Mouse (Mus musculus): ENCODE measurements at regions not wholly inside any gene's neighbourhood (a gene's known extent, or its start where the extent isn't known, plus 50 kb on each side); places are given as distances from the start of the nearest gene placed in this dataset.

- Histone ChIP-seq H3K9ac (no peak overlapping the region), H3K27me3 (ENCODE audit: insufficient read depth, low read length) (no peaks in the 10 kb centered on the region), H3K4me3 (ENCODE audit: low read depth, low read length) (no peak overlapping the region), H3K27ac (ENCODE audit: low read depth) (no peak overlapping the region), H3K36me3 (ENCODE audit: insufficient read depth) (no peaks in the 10 kb centered on the region), H3K4me2 (no peak overlapping the region), H3K9me3 (ENCODE audit: low read depth, low read length) (no peaks in the 10 kb centered on the region), H3K4me1 (ENCODE audit: insufficient read depth) (no peaks in the 10 kb centered on the region)
- DNase-seq (peak; percentile 8), ATAC-seq (ENCODE audit: insufficient read depth) (no peak)
- no peak for TF ChIP-seq CTCF (IDR thresholded peaks at IDR 0.05; ENCODE audit: low read depth)
- 42% methylated on average over 7 of the region's 7 CpGs for WGBS
Observed at GRCm38 (mm10) chr3:58002792-58003574, 155.1 kb upstream of the Pfn2 start.

- peak; percentile 89 for ATAC-seq (ENCODE audit: insufficient read depth)
- Histone ChIP-seq H3K4me1 (ENCODE audit: insufficient read depth) (no peaks in the 10 kb centered on the region), H3K27me3 (ENCODE audit: insufficient read depth, low read length) (no peaks in the 10 kb centered on the region), H3K4me2 (no peak overlapping the region), H3K4me3 (ENCODE audit: low read depth, low read length) (no peak overlapping the region), H3K27ac (ENCODE audit: low read depth) (no peak overlapping the region), H3K36me3 (ENCODE audit: insufficient read depth) (no peaks in the 10 kb centered on the region), H3K9me3 (ENCODE audit: low read depth, low read length) (no peaks in the 10 kb centered on the region), H3K9ac (no peak overlapping the region)
- 45% methylated on average over 3 of the region's 3 CpGs for WGBS
- peak; percentile 52 for DNase-seq
- no peak for TF ChIP-seq CTCF (IDR thresholded peaks at IDR 0.05; ENCODE audit: low read depth)
Observed at GRCm38 (mm10) chr3:58024750-58025392, 177.0 kb upstream of the Pfn2 start.

- DNase-seq (no peak), ATAC-seq (ENCODE audit: insufficient read depth) (no peak)
- no peak overlapping the region for H3K9ac ChIP-seq
- H3K27me3 ChIP-seq (ENCODE audit: insufficient read depth, low read length): no peaks in the 10 kb centered on the region
- WGBS: 94% methylated on average over 1 of the region's 1 CpGs
- H3K27ac ChIP-seq (ENCODE audit: low read depth): no peak overlapping the region
- H3K4me1 ChIP-seq (ENCODE audit: insufficient read depth): no peaks in the 10 kb centered on the region
- no peak overlapping the region for H3K4me3 ChIP-seq (ENCODE audit: low read depth, low read length)
- no peak for TF ChIP-seq CTCF (IDR thresholded peaks at IDR 0.05; ENCODE audit: low read depth)
- H3K4me2 ChIP-seq: no peak overlapping the region
- no peaks in the 10 kb centered on the region for H3K36me3 ChIP-seq (ENCODE audit: insufficient read depth)
- H3K9me3 ChIP-seq (ENCODE audit: low read depth, low read length): no peaks in the 10 kb centered on the region
Observed at GRCm38 (mm10) chr3:58049618-58050017, 201.7 kb upstream of the Pfn2 start.

GRCm38 (mm10) chr3:58054726-58055125 lies 206.8 kb upstream of the Pfn2 start:
- Histone ChIP-seq H3K4me2 (no peak overlapping the region), H3K36me3 (ENCODE audit: insufficient read depth) (no peaks in the 10 kb centered on the region), H3K4me1 (ENCODE audit: insufficient read depth) (no peaks in the 10 kb centered on the region), H3K9me3 (ENCODE audit: low read depth, low read length) (no peaks in the 10 kb centered on the region), H3K27ac (ENCODE audit: low read depth) (no peak overlapping the region), H3K4me3 (ENCODE audit: low read depth, low read length) (no peak overlapping the region), H3K27me3 (ENCODE audit: insufficient read depth, low read length) (no peaks in the 10 kb centered on the region), H3K9ac (no peak overlapping the region)
- TF ChIP-seq CTCF (IDR thresholded peaks at IDR 0.05; ENCODE audit: low read depth): no peak
- WGBS: 62% methylated on average over 7 of the region's 7 CpGs
- ATAC-seq (ENCODE audit: insufficient read depth) (no peak), DNase-seq (no peak)

GRCm38 (mm10) chr3:58055181-58055580 lies 207.3 kb upstream of the Pfn2 start:
- Histone ChIP-seq H3K4me3 (ENCODE audit: low read depth, low read length) (no peak overlapping the region), H3K4me2 (no peak overlapping the region), H3K9ac (no peak overlapping the region), H3K4me1 (ENCODE audit: insufficient read depth) (no peaks in the 10 kb centered on the region), H3K9me3 (ENCODE audit: low read depth, low read length) (no peaks in the 10 kb centered on the region), H3K27ac (ENCODE audit: low read depth) (no peak overlapping the region), H3K27me3 (ENCODE audit: insufficient read depth, low read length) (no peaks in the 10 kb centered on the region), H3K36me3 (ENCODE audit: insufficient read depth) (no peaks in the 10 kb centered on the region)
- no peak for DNase-seq
- 81% methylated on average over 4 of the region's 4 CpGs for WGBS
- ATAC-seq (ENCODE audit: insufficient read depth): no peak
- no peak for TF ChIP-seq CTCF (IDR thresholded peaks at IDR 0.05; ENCODE audit: low read depth)

- no peak for TF ChIP-seq CTCF (IDR thresholded peaks at IDR 0.05; ENCODE audit: low read depth)
- Histone ChIP-seq H3K9ac (no peak overlapping the region), H3K4me1 (ENCODE audit: insufficient read depth) (no peaks in the 10 kb centered on the region), H3K4me2 (no peak overlapping the region), H3K27me3 (ENCODE audit: insufficient read depth, low read length) (no peaks in the 10 kb centered on the region), H3K4me3 (ENCODE audit: low read depth, low read length) (no peak overlapping the region), H3K9me3 (ENCODE audit: low read depth, low read length) (no peaks in the 10 kb centered on the region), H3K27ac (ENCODE audit: low read depth) (0 out of 2 replicates have a peak overlapping the region, but pooled peaks have one; percentile 24), H3K36me3 (ENCODE audit: insufficient read depth) (no peaks in the 10 kb centered on the region)
- 38% methylated on average over 10 of the region's 10 CpGs for WGBS
- ATAC-seq (ENCODE audit: insufficient read depth) (peak; percentile 56; the same call in 1 of the 2 replicates), DNase-seq (peak; percentile 40)
Observed at GRCm38 (mm10) chr3:58056191-58057063, 208.5 kb upstream of the Pfn2 start.

GRCm38 (mm10) chr3:58057064-58057396 lies 209.2 kb upstream of the Pfn2 start:
- Histone ChIP-seq H3K27me3 (ENCODE audit: insufficient read depth, low read length) (no peaks in the 10 kb centered on the region), H3K4me2 (no peak overlapping the region), H3K27ac (ENCODE audit: low read depth) (0 out of 2 replicates have a peak overlapping the region, but pooled peaks have one; percentile 24), H3K9me3 (ENCODE audit: low read depth, low read length) (no peaks in the 10 kb centered on the region), H3K36me3 (ENCODE audit: insufficient read depth) (no peaks in the 10 kb centered on the region), H3K4me3 (ENCODE audit: low read depth, low read length) (no peak overlapping the region), H3K9ac (no peak overlapping the region), H3K4me1 (ENCODE audit: insufficient read depth) (no peaks in the 10 kb centered on the region)
- ATAC-seq (ENCODE audit: insufficient read depth): no peak
- no peak for TF ChIP-seq CTCF (IDR thresholded peaks at IDR 0.05; ENCODE audit: low read depth)
- DNase-seq: no peak
- 87% methylated on average over 2 of the region's 2 CpGs for WGBS

Measured in lung, embryonic 14.5 days (tissue).